9 mouse cellular contexts compared by ENCODE assay signal in genomic region chr14:61757086-61757822, GRCm38 (mm10).
DNase-seq lines count a peak whose midpoint lies in the region; ATAC-seq and TF ChIP-seq lines count a peak whose summit lies in the region.
"Had no signal": no experiment of that assay in that cellular context is flagged by ENCODE, and none has a peak within 500 bp of the region (broad histone marks: within the 10 kb centered on the region; RNA-seq: fewer than 3 reads in every experiment).

No protein-coding gene starts in this region.

- TF ChIP-seq POLR2A in brain, embryonic 14.5 days (IDR thresholded peaks at IDR 0.05; ENCODE audit: borderline replicate concordance, extremely low read depth, insufficient read depth, insufficient read length, poor library complexity, severe bottlenecking), result no peak
- TF ChIP-seq POLR2A in embryonic fibroblast, embryonic 13.5 days (IDR thresholded peaks at IDR 0.05; ENCODE audit: low read depth, low read length), result no peak

- H3K4me3 ChIP-seq in embryonic fibroblast, embryonic 13.5 days (ENCODE audit: insufficient read depth, low read length), result no peak overlapping the region
- H3K4me3 ChIP-seq: erythroblast, embryonic 14.5 days had no signal

- intact Hi-C loops in left cerebral cortex, postnatal 4 days (cut with DNase I), result no loop called here

- peaks cover 4% of the 10 kb centered on the region; the same call in 1 of the 2 replicates for H3K4me1 ChIP-seq in embryonic fibroblast, embryonic 13.5 days (ENCODE audit: control insufficient read depth, insufficient read depth, low read length)

- DNase-seq in brain, embryonic 14.5 days (ENCODE audit: low read depth), result peak; percentile 95
- peak; percentile 70 to 80 for DNase-seq in heart, adult 9 months (ENCODE audit: low spot score in 2 of 2)
- DNase-seq in kidney, adult 8-10 months, result peak; percentile 32 to 38
- peak; percentile 70 for DNase-seq in left cerebral cortex, postnatal 4 days
- DNase-seq in right cerebral cortex, postnatal 4 days, result peak; percentile 61
- DNase-seq in c-Kit-positive CD71-positive TER-119-positive erythroid progenitor cells, embryonic 14.5 days (ENCODE audit: low spot score), result no peak

- peak; percentile 73 for ATAC-seq in megakaryocyte-erythroid progenitor cell, adult 5-6 weeks (replicated peaks; ENCODE audit: low FRiP score, low TSS enrichment, poor library complexity, severe bottlenecking)

- TF ChIP-seq CTCF in brain, embryonic 14.5 days (IDR thresholded peaks at IDR 0.05; ENCODE audit: borderline replicate concordance, extremely low read depth, insufficient read depth, insufficient read length), result no peak
- TF ChIP-seq CTCF in embryonic fibroblast, embryonic 13.5 days (IDR thresholded peaks at IDR 0.05; ENCODE audit: borderline replicate concordance, insufficient read depth, low read length), result no peak

- H3K27ac ChIP-seq in embryonic fibroblast, embryonic 13.5 days (ENCODE audit: insufficient read depth, low read length), result peak overlapping the region; percentile 82
